Mouse (Mus musculus): ENCODE results near the gene Pde3a. TPM values are rescaled to one million over a fixed set of nuclear protein-coding genes. Genes with fewer than 3 reads are reported as not detected.

Gene Pde3a
- polyA plus RNA-seq, 1 experiment from 2014 or later, result 14.7 TPM

GRCm38 (mm10) chr6:141388104-141388503, 139.0 kb downstream of the Pde3a start:
- WGBS, result 39% methylated on average over 5 of the region's 5 CpGs
- H3K9me3 ChIP-seq (ENCODE audit: control insufficient read depth, low read length), result no peaks in the 10 kb centered on the region
- H3K4me1 ChIP-seq (ENCODE audit: control insufficient read depth, insufficient read depth, low read length), result peaks cover 11% of the 10 kb centered on the region

GRCm38 (mm10) chr6:141395926-141396325, 146.9 kb downstream of the Pde3a start:
- peaks cover 14% of the 10 kb centered on the region; the same call in 1 of the 2 replicates for H3K4me1 ChIP-seq (ENCODE audit: control insufficient read depth, insufficient read depth, low read length)
- H3K27ac ChIP-seq (ENCODE audit: low read length), result no peak overlapping the region
- H3K36me3 ChIP-seq (ENCODE audit: control insufficient read depth, insufficient read depth, low read length), result no peaks in the 10 kb centered on the region
- H3K27me3 ChIP-seq (replicated peaks; ENCODE audit: control insufficient read depth, insufficient read depth, low read length), result no peaks in the 10 kb centered on the region
- H3K4me2 ChIP-seq (ENCODE audit: low read depth, low read length), result no peak overlapping the region
- H3K4me3 ChIP-seq (ENCODE audit: low read length), result no peak overlapping the region
- ATAC-seq, result peak; percentile 45; the same call in 1 of the 2 replicates
- WGBS, result 43% methylated on average over 3 of the region's 3 CpGs
- no peaks in the 10 kb centered on the region for H3K9me3 ChIP-seq (ENCODE audit: control insufficient read depth, low read length)
- H3K9ac ChIP-seq (ENCODE audit: low read depth, low read length), result no peak overlapping the region

More at GRCm38 (mm10) chr6:141388104-141388503, 139.0 kb downstream of the Pde3a start:
- H3K27ac ChIP-seq (ENCODE audit: low read length), result no peak overlapping the region
- H3K4me3 ChIP-seq (ENCODE audit: low read length), result no peak overlapping the region
- no peak for ATAC-seq
- no peak overlapping the region for H3K9ac ChIP-seq (ENCODE audit: low read depth, low read length)
- no peaks in the 10 kb centered on the region for H3K36me3 ChIP-seq (ENCODE audit: control insufficient read depth, insufficient read depth, low read length)
- H3K27me3 ChIP-seq (replicated peaks; ENCODE audit: control insufficient read depth, insufficient read depth, low read length), result no peaks in the 10 kb centered on the region
- H3K4me2 ChIP-seq (ENCODE audit: low read depth, low read length), result no peak overlapping the region

- ATAC-seq, result no peak
- Histone ChIP-seq H3K27ac (ENCODE audit: low read length) (0 out of 2 replicates have a peak overlapping the region, but pooled peaks have one; percentile 18), H3K4me2 (ENCODE audit: low read depth, low read length) (no peak overlapping the region)
Observed at GRCm38 (mm10) chr6:141399411-141399810, 150.3 kb downstream of the Pde3a start.

GRCm38 (mm10) chr6:141403943-141404342, 154.9 kb downstream of the Pde3a start:
- Histone ChIP-seq H3K27ac (ENCODE audit: low read length) (no peak overlapping the region), H3K9ac (ENCODE audit: low read depth, low read length) (no peak overlapping the region), H3K27me3 (replicated peaks; ENCODE audit: control insufficient read depth, insufficient read depth, low read length) (no peaks in the 10 kb centered on the region), H3K4me3 (ENCODE audit: low read length) (no peak overlapping the region), H3K4me2 (ENCODE audit: low read depth, low read length) (no peak overlapping the region), H3K9me3 (ENCODE audit: control insufficient read depth, low read length) (no peaks in the 10 kb centered on the region), H3K4me1 (ENCODE audit: control insufficient read depth, insufficient read depth, low read length) (peaks cover 11% of the 10 kb centered on the region), H3K36me3 (ENCODE audit: control insufficient read depth, insufficient read depth, low read length) (no peaks in the 10 kb centered on the region)
- ATAC-seq, result no peak
- WGBS, result 60% methylated on average over 2 of the region's 2 CpGs

More at GRCm38 (mm10) chr6:141399411-141399810, 150.3 kb downstream of the Pde3a start:
- H3K4me1 ChIP-seq (ENCODE audit: control insufficient read depth, insufficient read depth, low read length), result peaks cover 14% of the 10 kb centered on the region
- no peak overlapping the region for H3K4me3 ChIP-seq (ENCODE audit: low read length)
- no peaks in the 10 kb centered on the region for H3K36me3 ChIP-seq (ENCODE audit: control insufficient read depth, insufficient read depth, low read length)
- no peaks in the 10 kb centered on the region for H3K27me3 ChIP-seq (replicated peaks; ENCODE audit: control insufficient read depth, insufficient read depth, low read length)
- no peak overlapping the region for H3K9ac ChIP-seq (ENCODE audit: low read depth, low read length)
- H3K9me3 ChIP-seq (ENCODE audit: control insufficient read depth, low read length), result no peaks in the 10 kb centered on the region
- WGBS, result 32% methylated on average over 4 of the region's 4 CpGs

GRCm38 (mm10) chr6:141404649-141405048, 155.6 kb downstream of the Pde3a start:
- no peaks in the 10 kb centered on the region for H3K9me3 ChIP-seq (ENCODE audit: control insufficient read depth, low read length)
- no peak for ATAC-seq

GRCm38 (mm10) chr6:141405496-141405895, 156.4 kb downstream of the Pde3a start:
- no peak overlapping the region for H3K4me3 ChIP-seq (ENCODE audit: low read length)
- no peak overlapping the region for H3K27ac ChIP-seq (ENCODE audit: low read length)
- peaks cover 6% of the 10 kb centered on the region; the same call in 1 of the 2 replicates for H3K4me1 ChIP-seq (ENCODE audit: control insufficient read depth, insufficient read depth, low read length)
- no peak overlapping the region for H3K9ac ChIP-seq (ENCODE audit: low read depth, low read length)
- ATAC-seq, result no peak
- H3K4me2 ChIP-seq (ENCODE audit: low read depth, low read length), result no peak overlapping the region
- no peaks in the 10 kb centered on the region for H3K27me3 ChIP-seq (replicated peaks; ENCODE audit: control insufficient read depth, insufficient read depth, low read length)
- no peaks in the 10 kb centered on the region for H3K36me3 ChIP-seq (ENCODE audit: control insufficient read depth, insufficient read depth, low read length)
- H3K9me3 ChIP-seq (ENCODE audit: control insufficient read depth, low read length), result no peaks in the 10 kb centered on the region
- WGBS, result 65% methylated on average over 5 of the region's 5 CpGs

More at GRCm38 (mm10) chr6:141404649-141405048, 155.6 kb downstream of the Pde3a start:
- Histone ChIP-seq H3K36me3 (ENCODE audit: control insufficient read depth, insufficient read depth, low read length) (no peaks in the 10 kb centered on the region), H3K27ac (ENCODE audit: low read length) (no peak overlapping the region), H3K4me1 (ENCODE audit: control insufficient read depth, insufficient read depth, low read length) (peaks cover 6% of the 10 kb centered on the region; the same call in 1 of the 2 replicates), H3K4me2 (ENCODE audit: low read depth, low read length) (no peak overlapping the region), H3K9ac (ENCODE audit: low read depth, low read length) (no peak overlapping the region), H3K27me3 (replicated peaks; ENCODE audit: control insufficient read depth, insufficient read depth, low read length) (no peaks in the 10 kb centered on the region), H3K4me3 (ENCODE audit: low read length) (no peak overlapping the region)
- 63% methylated on average over 7 of the region's 7 CpGs for WGBS

- no peak overlapping the region for H3K4me2 ChIP-seq (ENCODE audit: low read depth, low read length)
- peaks cover 6% of the 10 kb centered on the region; the same call in 1 of the 2 replicates for H3K4me1 ChIP-seq (ENCODE audit: control insufficient read depth, insufficient read depth, low read length)
- no peak overlapping the region for H3K27ac ChIP-seq (ENCODE audit: low read length)
- WGBS, result 96% methylated on average over 4 of the region's 4 CpGs
- no peaks in the 10 kb centered on the region for H3K27me3 ChIP-seq (replicated peaks; ENCODE audit: control insufficient read depth, insufficient read depth, low read length)
- no peak overlapping the region for H3K4me3 ChIP-seq (ENCODE audit: low read length)
- H3K36me3 ChIP-seq (ENCODE audit: control insufficient read depth, insufficient read depth, low read length), result no peaks in the 10 kb centered on the region
- no peak overlapping the region for H3K9ac ChIP-seq (ENCODE audit: low read depth, low read length)
- ATAC-seq, result no peak
- H3K9me3 ChIP-seq (ENCODE audit: control insufficient read depth, low read length), result no peaks in the 10 kb centered on the region
Observed at GRCm38 (mm10) chr6:141408758-141409157, 159.7 kb downstream of the Pde3a start.

- no peak for ATAC-seq
Observed at GRCm38 (mm10) chr6:141410836-141411235, 161.8 kb downstream of the Pde3a start.

GRCm38 (mm10) chr6:141425114-141425513, 176.0 kb downstream of the Pde3a start:
- ATAC-seq, result no peak
- H3K27me3 ChIP-seq (replicated peaks; ENCODE audit: control insufficient read depth, insufficient read depth, low read length), result no peaks in the 10 kb centered on the region
- no peak overlapping the region for H3K9ac ChIP-seq (ENCODE audit: low read depth, low read length)
- WGBS, result 85% methylated on average over 6 of the region's 6 CpGs
- H3K4me2 ChIP-seq (ENCODE audit: low read depth, low read length), result no peak overlapping the region
- no peaks in the 10 kb centered on the region for H3K4me1 ChIP-seq (ENCODE audit: control insufficient read depth, insufficient read depth, low read length)
- H3K9me3 ChIP-seq (ENCODE audit: control insufficient read depth, low read length), result no peaks in the 10 kb centered on the region
- no peak overlapping the region for H3K27ac ChIP-seq (ENCODE audit: low read length)
- no peaks in the 10 kb centered on the region for H3K36me3 ChIP-seq (ENCODE audit: control insufficient read depth, insufficient read depth, low read length)
- no peak overlapping the region for H3K4me3 ChIP-seq (ENCODE audit: low read length)

More at GRCm38 (mm10) chr6:141410836-141411235, 161.8 kb downstream of the Pde3a start:
- Histone ChIP-seq H3K4me2 (ENCODE audit: low read depth, low read length) (no peak overlapping the region), H3K36me3 (ENCODE audit: control insufficient read depth, insufficient read depth, low read length) (no peaks in the 10 kb centered on the region), H3K27ac (ENCODE audit: low read length) (no peak overlapping the region), H3K9me3 (ENCODE audit: control insufficient read depth, low read length) (no peaks in the 10 kb centered on the region), H3K4me1 (ENCODE audit: control insufficient read depth, insufficient read depth, low read length) (no peaks in the 10 kb centered on the region), H3K9ac (ENCODE audit: low read depth, low read length) (no peak overlapping the region), H3K27me3 (replicated peaks; ENCODE audit: control insufficient read depth, insufficient read depth, low read length) (no peaks in the 10 kb centered on the region), H3K4me3 (ENCODE audit: low read length) (no peak overlapping the region)
- WGBS, result 69% methylated on average over 5 of the region's 5 CpGs

GRCm38 (mm10) chr6:141428587-141428986, 179.5 kb downstream of the Pde3a start:
- Histone ChIP-seq H3K36me3 (ENCODE audit: control insufficient read depth, insufficient read depth, low read length) (no peaks in the 10 kb centered on the region), H3K4me1 (ENCODE audit: control insufficient read depth, insufficient read depth, low read length) (no peaks in the 10 kb centered on the region), H3K4me3 (ENCODE audit: low read length) (no peak overlapping the region), H3K9me3 (ENCODE audit: control insufficient read depth, low read length) (no peaks in the 10 kb centered on the region), H3K27me3 (replicated peaks; ENCODE audit: control insufficient read depth, insufficient read depth, low read length) (no peaks in the 10 kb centered on the region), H3K27ac (ENCODE audit: low read length) (no peak overlapping the region), H3K4me2 (ENCODE audit: low read depth, low read length) (no peak overlapping the region), H3K9ac (ENCODE audit: low read depth, low read length) (no peak overlapping the region)
- 81% methylated on average over 4 of the region's 4 CpGs for WGBS
- ATAC-seq, result no peak
